Mouse (Mus musculus): ENCODE results near the gene Hexa.

The Hexa gene

DNA sequence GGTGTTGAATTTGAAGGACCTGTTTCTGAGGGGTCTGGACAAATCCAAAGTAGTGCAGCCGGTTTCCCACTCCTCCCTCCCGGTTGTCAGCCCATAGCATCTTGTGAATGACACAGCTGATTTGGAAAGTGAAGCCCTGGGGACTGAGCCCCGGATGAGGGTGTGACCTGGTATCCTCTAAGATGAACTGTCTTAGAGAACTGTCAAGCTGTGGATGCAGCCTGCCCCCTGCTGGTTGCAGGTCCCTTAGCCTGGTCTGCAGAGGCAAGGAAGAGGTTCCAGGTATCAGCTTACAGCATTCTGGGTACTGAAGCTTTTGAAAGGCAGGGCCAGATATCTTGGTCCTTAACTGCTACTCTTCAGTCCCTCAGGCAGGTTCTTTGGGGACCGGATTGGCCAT, 26.3 kb downstream of the Hexa start:
- DNase-seq = peak; percentile 96

DNA sequence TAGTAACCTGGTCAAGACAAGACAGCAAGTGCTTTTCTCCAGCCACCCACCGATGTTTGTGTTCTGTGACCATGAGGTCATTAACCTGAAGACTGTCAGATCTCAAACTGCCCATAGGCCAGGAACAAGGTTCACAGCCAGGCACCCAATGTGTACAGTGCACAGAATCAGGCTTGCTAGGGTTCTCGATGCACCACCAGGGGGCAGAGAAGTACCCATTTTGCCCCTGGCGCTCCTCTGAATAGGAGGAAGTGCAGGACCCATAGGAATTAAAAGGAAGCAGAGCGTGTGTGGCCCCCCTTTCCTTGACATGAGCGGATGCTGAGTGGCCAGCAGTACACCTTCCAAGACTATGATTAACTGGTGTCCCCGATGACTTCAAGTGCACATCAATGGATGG, 27.8 kb downstream of the Hexa start:
- DNase-seq = peak; percentile 95

DNA sequence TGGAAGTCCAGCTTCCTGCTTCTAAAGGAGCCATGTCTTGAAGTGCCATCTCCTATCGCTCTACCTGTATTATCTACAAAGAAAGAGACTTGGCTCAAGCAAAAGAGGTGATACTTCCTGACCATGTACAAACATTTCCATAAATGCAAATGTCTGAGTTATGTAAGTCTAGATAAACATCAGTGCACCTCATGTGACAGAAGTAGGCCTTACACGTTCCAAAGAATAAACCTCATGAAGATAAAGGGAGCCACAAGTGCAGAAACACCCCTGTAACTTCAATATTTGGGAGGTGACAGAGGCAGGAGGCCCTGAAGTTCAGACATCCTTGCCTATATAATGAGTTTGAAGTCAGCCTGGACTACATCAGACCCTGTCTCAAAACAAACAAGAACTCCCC, 32.5 kb downstream of the Hexa start:
- no peak for DNase-seq

DNA sequence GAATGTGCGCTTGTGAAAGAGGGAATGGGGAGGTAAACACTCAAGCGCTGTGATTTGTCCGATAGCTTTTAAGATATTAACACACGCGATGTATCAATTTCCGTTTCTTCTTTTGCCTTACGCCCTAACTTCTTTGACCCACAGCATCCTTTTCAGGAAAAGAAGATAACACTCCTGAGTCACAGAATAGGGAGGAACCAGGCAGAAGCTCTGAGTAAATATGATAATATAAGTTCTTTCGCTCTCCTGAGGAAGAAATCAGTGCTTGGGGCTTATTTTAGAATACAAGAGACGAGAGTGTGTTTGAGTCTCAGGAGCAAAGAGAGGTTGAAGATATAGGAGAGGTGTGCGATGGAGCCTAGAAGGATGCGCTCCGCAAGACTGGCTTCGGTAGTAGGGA, 38.1 kb downstream of the Hexa start:
- DNase-seq = no peak

DNA sequence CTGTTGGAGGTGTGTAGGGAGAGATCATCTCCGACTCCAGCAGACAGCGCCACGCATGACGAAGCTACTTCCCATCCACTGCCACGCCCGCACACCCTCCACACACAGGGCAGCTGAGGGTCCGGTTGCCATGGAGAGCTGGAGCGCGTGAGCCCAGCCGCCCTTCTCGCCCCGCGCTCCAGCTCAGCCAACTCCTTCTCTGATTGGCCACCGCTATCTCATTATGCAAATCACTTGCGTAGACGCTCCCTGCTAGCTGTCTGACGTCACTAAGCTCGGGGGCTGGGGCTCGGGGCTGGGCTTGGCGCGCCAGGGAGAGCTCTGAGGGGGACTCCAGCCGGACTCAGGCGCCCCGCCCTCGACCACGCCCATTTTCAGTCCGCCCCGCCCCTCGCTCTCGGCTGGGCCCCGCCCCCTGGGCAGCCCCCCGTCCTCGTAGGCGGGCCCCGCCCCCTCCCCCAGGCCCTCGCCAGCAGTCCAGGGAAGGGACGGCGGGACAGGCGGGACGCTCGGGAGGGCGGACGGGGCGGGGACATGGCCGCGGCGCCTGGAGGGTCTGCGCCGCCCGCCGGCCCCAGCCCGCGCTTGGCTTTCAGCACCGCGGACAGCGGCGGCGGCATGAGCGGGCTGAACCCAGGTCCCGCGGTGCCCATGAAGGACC, 38.6 kb downstream of the Hexa start, which contains the start of gene Celf6:
Celf6 (plus strand) TSS at position 74 of the 661 bp plus-strand sequence.
- DNase-seq = peak; percentile 98

DNA sequence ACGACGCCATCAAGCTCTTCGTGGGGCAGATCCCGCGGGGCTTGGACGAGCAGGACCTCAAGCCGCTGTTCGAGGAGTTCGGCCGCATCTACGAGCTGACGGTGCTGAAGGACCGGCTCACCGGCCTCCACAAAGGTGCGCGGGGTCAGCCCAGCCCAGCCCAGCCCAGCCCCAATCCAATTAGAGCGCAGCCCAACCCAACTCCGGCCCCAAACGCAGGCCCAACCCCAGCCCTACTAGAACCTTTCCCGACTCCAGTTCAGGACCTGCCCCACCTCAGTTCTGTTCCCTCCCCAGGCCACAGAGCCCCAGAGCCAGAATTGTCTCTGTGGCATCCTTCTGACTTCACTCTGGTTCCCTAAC, 39.1 kb downstream of the Hexa start:
- no peak for DNase-seq

DNA sequence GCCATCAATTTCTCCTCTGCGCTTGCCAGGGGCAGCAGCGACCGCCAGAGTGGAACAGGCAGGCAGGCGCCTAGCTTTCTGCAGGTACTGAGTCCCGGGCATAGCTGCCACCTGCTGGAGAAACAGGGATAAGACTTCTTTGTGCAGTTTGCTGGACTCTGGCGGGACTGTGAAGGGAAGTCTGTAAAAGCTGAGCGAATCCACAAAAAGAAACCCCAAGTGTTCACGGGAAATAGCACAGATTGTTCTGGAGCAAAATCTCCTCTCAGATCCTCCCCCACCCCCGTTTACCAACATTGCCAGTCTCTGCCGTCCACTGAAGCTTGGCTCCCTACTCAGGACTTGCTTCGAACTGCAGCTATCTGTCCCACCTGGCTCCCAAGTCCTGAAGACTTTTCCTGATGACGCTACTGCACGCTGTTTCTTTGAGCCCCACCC, 45.5 kb downstream of the Hexa start:
- peak; percentile 95 for DNase-seq

DNA sequence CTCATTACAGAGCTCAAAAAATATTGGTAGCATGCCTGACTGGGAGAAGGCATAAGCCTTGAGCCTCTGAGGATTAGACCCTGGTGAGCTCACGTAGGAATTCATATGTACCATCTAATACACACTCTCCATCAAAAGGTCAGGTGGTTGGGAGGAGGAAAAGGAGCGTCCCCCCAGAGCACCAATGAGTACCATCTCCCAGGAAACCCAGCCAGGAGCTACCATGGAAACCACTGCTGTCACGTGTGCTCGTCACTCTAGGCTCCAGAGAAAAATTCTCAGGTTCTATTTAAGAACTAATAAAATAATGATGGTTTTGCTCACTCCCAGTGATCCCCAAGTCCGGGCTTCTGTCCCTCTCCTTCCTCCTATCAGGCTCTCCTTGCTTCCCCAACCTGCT, 48.9 kb downstream of the Hexa start:
- no peak for DNase-seq

DNA sequence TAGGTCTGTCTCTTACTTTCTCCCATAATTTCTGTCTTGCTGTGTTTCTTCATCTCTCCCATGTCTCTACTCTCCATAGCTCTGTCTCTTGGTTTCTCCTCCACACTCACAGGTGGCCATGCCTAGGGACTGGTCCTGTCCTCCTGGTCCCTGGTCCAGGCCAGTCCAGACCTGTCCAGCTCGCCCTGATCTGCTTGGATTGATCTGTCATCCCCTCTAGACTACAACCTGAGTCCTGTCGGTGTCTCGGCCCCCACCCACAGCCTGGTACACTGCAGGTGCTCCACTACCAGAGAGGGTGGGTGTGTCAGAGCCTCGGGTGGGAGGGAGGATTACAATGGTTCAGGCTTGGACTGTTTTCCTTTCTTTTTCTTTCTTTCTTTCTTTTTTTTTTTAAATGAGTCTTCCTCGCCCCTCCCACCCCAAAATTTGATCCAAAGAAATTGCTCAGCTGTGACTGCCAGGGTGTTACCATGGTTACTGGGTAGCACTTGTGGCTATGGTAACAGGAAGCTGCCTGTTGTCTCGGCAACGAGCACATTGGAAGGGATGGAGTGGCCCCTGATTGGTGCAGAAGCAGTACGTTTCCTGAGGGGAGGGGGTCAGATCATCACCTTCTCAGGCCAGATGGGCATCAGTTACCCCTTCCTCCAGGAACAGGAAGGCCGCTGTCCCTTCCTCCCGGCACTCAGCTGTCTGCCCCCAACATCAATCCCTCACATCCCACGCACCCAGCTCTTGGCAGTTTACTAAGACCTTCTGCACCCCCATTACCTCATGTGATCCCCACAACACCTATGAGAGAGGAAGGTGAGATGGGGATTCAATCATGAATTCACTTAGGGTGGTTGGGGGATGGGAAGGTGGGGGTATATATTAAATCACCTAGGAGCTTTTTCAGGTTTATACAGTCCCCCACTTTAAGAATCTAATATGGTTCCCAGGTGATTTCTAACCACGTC, 49.7 kb downstream of the Hexa start:
- no peak for DNase-seq

DNA sequence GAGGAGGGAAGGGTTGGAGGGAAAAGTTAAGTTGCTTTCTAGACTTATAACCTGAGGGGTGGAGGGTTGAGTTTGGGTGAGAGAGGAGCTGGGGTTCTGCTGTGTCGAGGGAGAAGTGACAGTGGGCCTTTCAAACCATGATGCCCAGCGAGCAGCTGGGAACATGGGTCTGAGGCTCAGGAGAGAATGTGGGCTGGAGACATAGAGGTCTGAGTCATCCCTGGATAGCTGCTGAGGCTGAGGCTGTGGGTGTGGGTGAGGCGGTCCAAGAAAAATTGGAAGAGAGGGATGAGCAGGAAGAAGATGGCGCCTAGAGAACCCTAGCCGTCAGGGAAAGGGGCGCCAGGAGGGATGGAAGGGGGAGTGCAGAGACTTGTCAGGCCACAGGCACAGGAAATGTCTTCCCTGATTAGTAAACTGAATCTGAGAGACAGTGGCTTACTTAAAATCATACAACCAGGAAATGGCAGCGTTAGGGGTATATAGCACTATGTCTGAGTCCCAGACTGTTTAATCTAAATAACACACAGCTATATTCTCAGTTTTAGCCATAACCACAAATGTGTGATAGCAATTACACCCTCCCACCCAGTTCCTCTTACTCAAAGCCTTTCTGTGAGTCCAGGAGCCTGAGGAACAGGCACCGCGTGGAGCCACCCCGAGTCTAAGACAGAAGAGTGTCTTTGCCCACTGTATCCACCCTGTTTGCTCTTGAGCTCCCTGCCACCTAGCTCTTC, 50.5 kb downstream of the Hexa start:
- no peak for DNase-seq

DNA sequence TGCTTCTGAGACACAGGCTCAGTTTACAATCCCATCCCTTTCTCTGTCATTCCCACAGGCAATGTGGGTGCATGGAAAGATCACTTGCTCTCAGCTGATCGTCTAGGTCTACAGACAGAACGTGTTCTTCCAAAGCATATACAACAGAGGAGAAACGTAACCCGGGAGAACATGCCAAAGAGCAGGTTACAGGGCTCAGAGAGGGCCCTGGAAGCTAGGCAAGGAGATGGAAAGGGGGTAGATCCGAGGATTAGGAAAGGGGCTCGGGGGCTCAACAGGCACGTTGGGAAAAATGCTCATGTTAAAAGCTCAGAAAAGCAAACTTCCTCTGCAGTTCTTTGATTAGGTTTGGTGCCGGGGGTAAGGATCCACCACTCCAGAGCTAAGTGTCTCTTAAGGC, 62.3 kb downstream of the Hexa start:
- DNase-seq = peak; percentile 64

DNA sequence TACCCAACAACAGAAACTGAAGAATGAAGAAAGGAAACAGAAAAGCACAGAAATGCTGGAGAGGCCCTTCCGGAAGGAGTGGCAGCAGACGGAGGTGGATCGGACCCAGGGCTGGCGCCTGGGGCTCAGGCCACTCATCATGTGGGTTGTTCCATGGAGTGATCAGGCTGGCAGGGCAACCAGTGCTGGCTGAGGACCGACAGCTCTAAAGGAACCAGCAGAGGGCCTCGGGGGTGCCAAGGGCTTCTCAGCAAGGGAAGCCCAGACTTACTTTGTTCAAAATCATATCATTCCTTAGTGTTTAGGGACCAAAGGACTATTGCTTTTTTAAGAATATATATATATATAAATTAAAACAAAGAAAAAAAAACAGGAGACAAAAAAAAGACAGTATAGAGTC, 66.6 kb downstream of the Hexa start:
- DNase-seq = no peak

DNA sequence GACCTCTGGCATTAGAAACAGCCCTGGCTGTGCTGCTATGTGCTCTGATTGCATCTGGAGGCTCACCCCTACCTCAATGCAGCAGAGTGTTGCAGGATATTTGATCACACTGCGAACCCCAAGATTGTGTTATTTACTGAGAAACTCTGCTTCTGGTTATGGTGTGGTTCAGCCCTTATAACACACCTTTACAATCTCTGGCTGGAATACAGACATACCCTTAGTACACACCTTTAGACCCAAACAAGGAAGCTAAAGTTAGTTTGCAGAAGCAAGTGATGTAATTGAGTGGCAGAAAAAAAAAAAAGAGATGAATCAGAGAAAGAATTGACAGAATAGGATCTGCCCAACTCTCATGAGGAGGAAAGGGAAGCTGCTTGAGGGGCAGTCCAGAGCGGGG, 71.6 kb downstream of the Hexa start:
- no peak for DNase-seq
